Mouse (Mus musculus) midbrain, embryonic 13.5 days (tissue): ENCODE measurements at regions not wholly inside any gene's neighbourhood (a gene's known extent, or its start where the extent isn't known, plus 50 kb on each side); places are given as distances from the start of the nearest gene placed in this dataset.

ENCODE experiments used
- ATAC-seq: fragments of 200-750 bp; cut with Nextera tagmentation; 2 replicates; pipeline ENCODE4 v1.8.0; 2017; ENCODE audit warnings: mild to moderate bottlenecking, moderate TSS enrichment, moderate library complexity
- H3K27ac ChIP-seq: fragments of 300-500 bp; sonication (generic); 2 replicates; pipeline ENCODE4 v1.5.1; 2015; ENCODE audit warnings: inconsistent platforms, mild to moderate bottlenecking, moderate library complexity
- H3K27me3 ChIP-seq: fragments of 300-500 bp; sonication (generic); 2 replicates; pipeline ENCODE4 v1.6.1; 2015; ENCODE audit warnings: mild to moderate bottlenecking, inconsistent platforms
- H3K36me3 ChIP-seq: fragments of 300-500 bp; sonication (generic); 2 replicates; pipeline ENCODE4 v1.6.1; 2015; ENCODE audit warnings: mild to moderate bottlenecking, inconsistent platforms
- H3K4me1 ChIP-seq: fragments of 300-500 bp; sonication (generic); replicated peaks from 2 replicates; pipeline ENCODE4 v1.6.1; 2015; ENCODE audit warnings: inconsistent platforms
- H3K4me2 ChIP-seq: fragments of 300-500 bp; sonication (generic); replicated peaks from 2 replicates; pipeline ENCODE4 v1.6.1; 2015; ENCODE audit warnings: moderate library complexity, mild to moderate bottlenecking, inconsistent platforms
- H3K4me3 ChIP-seq: fragments of 300-500 bp; sonication (generic); replicated peaks from 2 replicates; pipeline ENCODE4 v1.5.1; 2015; ENCODE audit warnings: mild to moderate bottlenecking, inconsistent platforms
- H3K9ac ChIP-seq: fragments of 300-500 bp; sonication (generic); replicated peaks from 2 replicates; pipeline ENCODE4 v1.6.1; 2015; ENCODE audit warnings: mild to moderate bottlenecking, inconsistent platforms
- H3K9me3 ChIP-seq: fragments of 300-500 bp; sonication (generic); 2 replicates; pipeline ENCODE4 v1.6.1; 2016; ENCODE audit warnings: mild to moderate bottlenecking, inconsistent platforms
- WGBS: fragments of 180-500 bp; shearing (Covaris S2); methylation state at CpG from one replicate; pipeline ENCODE4 v1.1.7; 2015; 5-methylcytosine and 5-hydroxymethylcytosine counted together

GRCm38 (mm10) chr4:89460170-89460762 lies 149.4 kb upstream of the Cdkn2b start:
- Histone ChIP-seq H3K9me3 (no peaks in the 10 kb centered on the region), H3K27me3 (no peaks in the 10 kb centered on the region), H3K4me3 (no peak overlapping the region), H3K9ac (no peak overlapping the region), H3K27ac (no peak overlapping the region), H3K36me3 (no peaks in the 10 kb centered on the region), H3K4me2 (no peak overlapping the region), H3K4me1 (no peaks in the 10 kb centered on the region)
- no peak for ATAC-seq
- 87% methylated on average over 7 of the region's 7 CpGs for WGBS

GRCm38 (mm10) chr4:89459346-89459666 lies 148.5 kb upstream of the Cdkn2b start:
- no peak for ATAC-seq

GRCm38 (mm10) chr4:89458628-89459345 lies 147.9 kb upstream of the Cdkn2b start:
- Histone ChIP-seq H3K9ac (no peak overlapping the region), H3K27me3 (no peaks in the 10 kb centered on the region), H3K36me3 (no peaks in the 10 kb centered on the region), H3K4me1 (no peaks in the 10 kb centered on the region), H3K9me3 (no peaks in the 10 kb centered on the region), H3K4me3 (no peak overlapping the region), H3K4me2 (no peak overlapping the region), H3K27ac (no peak overlapping the region)
- no peak for ATAC-seq
- WGBS: 83% methylated on average over 2 of the region's 2 CpGs

More at GRCm38 (mm10) chr4:89459346-89459666, 148.5 kb upstream of the Cdkn2b start:
- Histone ChIP-seq H3K4me2 (no peak overlapping the region), H3K36me3 (no peaks in the 10 kb centered on the region), H3K27me3 (no peaks in the 10 kb centered on the region), H3K4me3 (no peak overlapping the region), H3K9ac (no peak overlapping the region), H3K27ac (no peak overlapping the region), H3K9me3 (no peaks in the 10 kb centered on the region), H3K4me1 (no peaks in the 10 kb centered on the region)
- WGBS: 92% methylated on average over 1 of the region's 1 CpGs

GRCm38 (mm10) chr4:89457861-89458260 lies 147.0 kb upstream of the Cdkn2b start:
- no peaks in the 10 kb centered on the region for H3K9me3 ChIP-seq
- no peak overlapping the region for H3K9ac ChIP-seq
- H3K36me3 ChIP-seq: no peaks in the 10 kb centered on the region
- H3K27ac ChIP-seq: no peak overlapping the region
- no peak overlapping the region for H3K4me2 ChIP-seq
- no peaks in the 10 kb centered on the region for H3K27me3 ChIP-seq
- H3K4me1 ChIP-seq: no peaks in the 10 kb centered on the region
- no peak for ATAC-seq
- H3K4me3 ChIP-seq: no peak overlapping the region
- 94% methylated on average over 2 of the region's 2 CpGs for WGBS

- ATAC-seq: no peak
- WGBS: 92% methylated on average over 5 of the region's 5 CpGs
- Histone ChIP-seq H3K9me3 (no peaks in the 10 kb centered on the region), H3K4me3 (no peak overlapping the region), H3K4me1 (no peaks in the 10 kb centered on the region), H3K27ac (no peak overlapping the region), H3K4me2 (no peak overlapping the region), H3K27me3 (no peaks in the 10 kb centered on the region), H3K36me3 (no peaks in the 10 kb centered on the region), H3K9ac (no peak overlapping the region)
Measured at GRCm38 (mm10) chr4:89454926-89455325, 144.1 kb upstream of the Cdkn2b start.

- no peaks in the 10 kb centered on the region for H3K4me1 ChIP-seq
- H3K36me3 ChIP-seq: no peaks in the 10 kb centered on the region
- no peak for ATAC-seq
- H3K9ac ChIP-seq: no peak overlapping the region
- H3K9me3 ChIP-seq: no peaks in the 10 kb centered on the region
- H3K27ac ChIP-seq: no peak overlapping the region
- no peak overlapping the region for H3K4me2 ChIP-seq
- H3K4me3 ChIP-seq: no peak overlapping the region
- no peaks in the 10 kb centered on the region for H3K27me3 ChIP-seq
Measured at GRCm38 (mm10) chr4:89453051-89453450, 142.2 kb upstream of the Cdkn2b start.

- no peaks in the 10 kb centered on the region for H3K27me3 ChIP-seq
- H3K36me3 ChIP-seq: no peaks in the 10 kb centered on the region
- no peak overlapping the region for H3K4me3 ChIP-seq
- WGBS: 72% methylated on average over 2 of the region's 2 CpGs
- no peak overlapping the region for H3K9ac ChIP-seq
- no peaks in the 10 kb centered on the region for H3K4me1 ChIP-seq
- no peak for ATAC-seq
- H3K27ac ChIP-seq: no peak overlapping the region
- no peaks in the 10 kb centered on the region for H3K9me3 ChIP-seq
- H3K4me2 ChIP-seq: no peak overlapping the region
Measured at GRCm38 (mm10) chr4:89451741-89452140, 140.9 kb upstream of the Cdkn2b start.

GRCm38 (mm10) chr4:89446765-89447487 lies 136.1 kb upstream of the Cdkn2b start:
- Histone ChIP-seq H3K4me2 (no peak overlapping the region), H3K27ac (no peak overlapping the region), H3K4me1 (no peaks in the 10 kb centered on the region), H3K9me3 (no peaks in the 10 kb centered on the region), H3K4me3 (no peak overlapping the region), H3K9ac (no peak overlapping the region), H3K36me3 (no peaks in the 10 kb centered on the region), H3K27me3 (no peaks in the 10 kb centered on the region)
- 52% methylated on average over 8 of the region's 8 CpGs for WGBS
- no peak for ATAC-seq

- Histone ChIP-seq H3K27ac (no peak overlapping the region), H3K4me2 (no peak overlapping the region), H3K27me3 (no peaks in the 10 kb centered on the region), H3K36me3 (no peaks in the 10 kb centered on the region), H3K9me3 (no peaks in the 10 kb centered on the region), H3K4me1 (no peaks in the 10 kb centered on the region), H3K9ac (no peak overlapping the region), H3K4me3 (no peak overlapping the region)
- ATAC-seq: no peak
- 77% methylated on average over 6 of the region's 6 CpGs for WGBS
Measured at GRCm38 (mm10) chr4:89446156-89446716, 135.4 kb upstream of the Cdkn2b start.

GRCm38 (mm10) chr4:89445214-89446155 lies 134.6 kb upstream of the Cdkn2b start:
- 80% methylated on average over 11 of the region's 11 CpGs for WGBS
- H3K4me2 ChIP-seq: no peak overlapping the region
- no peaks in the 10 kb centered on the region for H3K9me3 ChIP-seq
- no peak for ATAC-seq
- H3K4me3 ChIP-seq: no peak overlapping the region
- H3K36me3 ChIP-seq: no peaks in the 10 kb centered on the region
- H3K4me1 ChIP-seq: no peaks in the 10 kb centered on the region
- H3K27me3 ChIP-seq: no peaks in the 10 kb centered on the region
- H3K9ac ChIP-seq: no peak overlapping the region
- H3K27ac ChIP-seq: no peak overlapping the region

- ATAC-seq: no peak
- no peak overlapping the region for H3K27ac ChIP-seq
Measured at GRCm38 (mm10) chr4:89442526-89442925, 131.7 kb upstream of the Cdkn2b start.

More at GRCm38 (mm10) chr4:89442526-89442925, 131.7 kb upstream of the Cdkn2b start:
- Histone ChIP-seq H3K36me3 (no peaks in the 10 kb centered on the region), H3K4me1 (no peaks in the 10 kb centered on the region), H3K9ac (no peak overlapping the region), H3K27me3 (no peaks in the 10 kb centered on the region), H3K9me3 (no peaks in the 10 kb centered on the region), H3K4me3 (no peak overlapping the region), H3K4me2 (no peak overlapping the region)
- WGBS: 89% methylated on average over 1 of the region's 1 CpGs
